Mouse (Mus musculus): ENCODE measurements around the gene Atg9b.

DNA sequence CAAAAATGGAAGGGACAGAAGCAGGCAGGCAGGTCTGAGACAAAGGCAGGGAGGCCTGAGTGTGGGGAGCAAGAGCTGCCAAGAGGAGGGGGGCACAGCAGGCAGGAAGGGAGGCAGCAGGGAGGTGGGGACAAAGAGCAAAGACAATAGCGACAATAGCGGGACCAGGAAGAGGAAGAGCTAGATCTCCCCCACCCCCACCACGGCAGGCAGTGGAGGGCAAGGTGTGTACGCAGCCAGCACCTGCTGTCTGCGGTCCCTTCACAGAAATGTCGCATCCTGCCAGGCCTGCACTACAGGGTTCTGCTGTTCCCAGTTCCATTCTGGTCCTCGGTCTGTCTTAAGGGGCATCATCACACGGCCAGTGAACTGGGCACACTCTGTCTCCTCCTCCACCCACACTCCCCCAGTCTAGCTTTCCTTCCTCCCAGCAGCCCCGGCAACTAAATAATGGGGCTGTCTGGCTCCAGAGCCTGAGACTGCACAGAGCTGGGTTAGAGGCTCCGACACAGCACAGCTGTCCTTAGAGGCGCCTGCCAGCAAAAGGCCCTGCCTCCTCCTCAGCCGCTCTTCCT, 47.4 kb downstream of the Atg9b start:
- TF ChIP-seq POLR2A (IDR thresholded peaks at IDR 0.05; ENCODE audit: borderline replicate concordance, low read depth, low read length) = no peak
- no peak for TF ChIP-seq CTCF (IDR thresholded peaks at IDR 0.05; ENCODE audit: low read depth, low read length)
